Mouse (Mus musculus) cortical plate, adult 2 months (tissue): ENCODE measurements at regions not wholly inside any gene's neighbourhood (a gene's known extent, or its start where the extent isn't known, plus 50 kb on each side); places are given as distances from the start of the nearest gene placed in this dataset.

Experiments
- CTCF ChIP-seq: fragments of 200-500 bp; IDR thresholded peaks from 2 replicates; pipeline ENCODE4 v1.5.1; 2011; ENCODE audit warnings: mild to moderate bottlenecking, control low read depth, low read length; ENCODE audit not compliant: insufficient read depth; ENCODE audit errors: extremely low read depth
- POLR2A ChIP-seq: fragments of 200-500 bp; IDR thresholded peaks from 2 replicates; pipeline ENCODE4 v1.6.1; 2011; ENCODE audit warnings: mild to moderate bottlenecking, low read length, control low read depth; ENCODE audit not compliant: insufficient read depth; ENCODE audit errors: extremely low read depth

- TF ChIP-seq CTCF (no peak), POLR2A (no peak)
Measured at GRCm38 (mm10) chr4:22196501-22196900, 160.8 kb upstream of the Fbxl4 start.
